Mouse (Mus musculus) liver, embryonic 15.5 days (tissue): ENCODE measurements around the gene Bod1. TPM values are rescaled to one million over a fixed set of nuclear protein-coding genes. Genes with fewer than 3 reads are reported as not detected.
A peak's percentile ranks its signal among the peaks of the same experiment; 100 is the strongest.

Experiments
- ATAC-seq: fragments of 200-750 bp; cut with Nextera tagmentation; 2 replicates; pipeline ENCODE4 v1.8.0; 2017; ENCODE audit warnings: moderate number of reproducible peaks, mild to moderate bottlenecking, moderate library complexity; ENCODE audit not compliant: insufficient read depth
- H3K27ac ChIP-seq: fragments of 300-500 bp; sonication (generic); replicated peaks from 2 replicates; pipeline ENCODE4 v1.5.1; 2015; ENCODE audit warnings: mild to moderate bottlenecking, inconsistent platforms
- H3K27me3 ChIP-seq: fragments of 300-500 bp; sonication (generic); 2 replicates; pipeline ENCODE4 v1.6.1; 2015; ENCODE audit warnings: mild to moderate bottlenecking, inconsistent platforms
- H3K36me3 ChIP-seq: fragments of 300-500 bp; sonication (generic); replicated peaks from 2 replicates; pipeline ENCODE4 v1.6.1; 2015; ENCODE audit warnings: moderate library complexity, mild to moderate bottlenecking, inconsistent platforms
- H3K4me1 ChIP-seq: fragments of 300-500 bp; sonication (generic); replicated peaks from 2 replicates; pipeline ENCODE4 v1.6.1; 2015; ENCODE audit warnings: inconsistent platforms
- H3K4me2 ChIP-seq: fragments of 300-500 bp; sonication (generic); 2 replicates; pipeline ENCODE4 v1.6.1; 2015; ENCODE audit warnings: moderate library complexity, mild to moderate bottlenecking, inconsistent platforms
- H3K4me3 ChIP-seq: fragments of 300-500 bp; sonication (generic); replicated peaks from 2 replicates; pipeline ENCODE4 v1.5.1; 2015; ENCODE audit warnings: mild to moderate bottlenecking, inconsistent platforms
- H3K9ac ChIP-seq: fragments of 300-500 bp; sonication (generic); 2 replicates; pipeline ENCODE4 v1.6.1; 2015; ENCODE audit warnings: moderate library complexity, mild to moderate bottlenecking, inconsistent platforms
- H3K9me3 ChIP-seq: fragments of 300-500 bp; sonication (generic); replicated peaks from 2 replicates; pipeline ENCODE4 v1.6.1; 2016; ENCODE audit warnings: inconsistent platforms
- WGBS: fragments of 180-500 bp; shearing (Covaris S2); methylation state at CpG from one replicate; pipeline ENCODE4 v1.1.7; 2015; ENCODE audit warnings: mixed read lengths; ENCODE audit not compliant: insufficient replicate concordance; 5-methylcytosine and 5-hydroxymethylcytosine counted together
- polyA plus RNA-seq: library from polyadenylated mRNA; unstranded; fragments of >200 nt; fragmentation: Nextera tagmentation; extraction: Ambion mirVana; gene quantifications from 2 replicates; pipeline ENCODE4 v1.2.1, GENCODE M21; 2015

The Bod1 gene
- polyA plus RNA-seq, 1 experiment from 2014 or later = 11.8 TPM

DNA sequence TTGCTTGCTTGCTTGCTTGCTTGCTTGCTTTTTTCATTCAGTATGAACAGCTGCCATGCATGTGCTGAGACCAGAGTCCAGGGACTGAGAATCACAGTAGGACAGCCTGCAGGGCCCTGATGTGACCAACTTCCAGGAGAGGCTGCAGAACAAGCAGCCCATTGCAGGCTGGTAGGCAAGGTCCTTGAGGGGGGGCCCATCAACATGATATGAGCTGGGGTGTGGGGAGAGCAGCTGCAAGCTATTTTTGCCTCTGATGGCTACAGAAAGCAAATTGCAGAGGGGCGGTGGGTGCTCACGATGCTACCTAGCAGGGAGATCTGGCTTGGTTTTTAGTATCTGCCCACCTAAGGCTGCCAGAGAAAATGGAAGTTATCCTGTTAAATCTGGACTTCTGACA is 21.6 kb upstream of the Bod1 start:
- Histone ChIP-seq H3K27ac (no peak overlapping the region), H3K4me2 (no peak overlapping the region), H3K27me3 (peaks cover 7% of the 10 kb centered on the region; the same call in 1 of the 2 replicates), H3K9me3 (0 out of 2 replicates have a peak, but pooled peaks cover 3% of the 10 kb centered on the region), H3K36me3 (no peaks in the 10 kb centered on the region), H3K4me1 (no peaks in the 10 kb centered on the region), H3K4me3 (no peak overlapping the region), H3K9ac (no peak overlapping the region)
- WGBS = 80% methylated on average over 2 of the region's 2 CpGs
- ATAC-seq = no peak

DNA sequence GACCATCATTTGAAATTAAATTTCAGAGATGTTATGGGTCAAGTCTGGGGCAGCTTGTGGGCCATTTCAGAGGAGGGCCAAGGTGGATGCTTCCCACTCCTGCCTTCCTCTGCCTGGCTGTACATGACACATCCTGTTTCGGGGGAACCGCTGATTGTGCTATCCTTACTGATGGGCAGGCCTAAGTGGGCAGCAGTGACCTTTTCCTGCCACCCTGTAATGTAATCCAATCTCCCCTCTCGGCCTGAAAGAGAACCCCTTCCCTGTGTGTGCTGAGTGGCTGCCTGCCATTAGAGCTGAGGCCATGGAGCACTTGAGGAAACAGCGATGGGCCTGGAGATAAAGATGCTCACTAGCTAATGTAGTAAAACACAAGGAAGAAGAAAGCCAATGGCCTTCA is 17.3 kb upstream of the Bod1 start:
- H3K4me3 ChIP-seq = no peak overlapping the region
- H3K9me3 ChIP-seq = 0 out of 2 replicates have a peak, but pooled peaks cover under 1% of the 10 kb centered on the region
- WGBS = 59% methylated on average over 4 of the region's 4 CpGs
- H3K4me2 ChIP-seq = no peak overlapping the region
- peaks cover 10% of the 10 kb centered on the region; the same call in 1 of the 2 replicates for H3K27me3 ChIP-seq
- no peak for ATAC-seq
- peaks cover 15% of the 10 kb centered on the region for H3K4me1 ChIP-seq
- H3K36me3 ChIP-seq = no peaks in the 10 kb centered on the region
- no peak overlapping the region for H3K27ac ChIP-seq
- H3K9ac ChIP-seq = no peak overlapping the region

DNA sequence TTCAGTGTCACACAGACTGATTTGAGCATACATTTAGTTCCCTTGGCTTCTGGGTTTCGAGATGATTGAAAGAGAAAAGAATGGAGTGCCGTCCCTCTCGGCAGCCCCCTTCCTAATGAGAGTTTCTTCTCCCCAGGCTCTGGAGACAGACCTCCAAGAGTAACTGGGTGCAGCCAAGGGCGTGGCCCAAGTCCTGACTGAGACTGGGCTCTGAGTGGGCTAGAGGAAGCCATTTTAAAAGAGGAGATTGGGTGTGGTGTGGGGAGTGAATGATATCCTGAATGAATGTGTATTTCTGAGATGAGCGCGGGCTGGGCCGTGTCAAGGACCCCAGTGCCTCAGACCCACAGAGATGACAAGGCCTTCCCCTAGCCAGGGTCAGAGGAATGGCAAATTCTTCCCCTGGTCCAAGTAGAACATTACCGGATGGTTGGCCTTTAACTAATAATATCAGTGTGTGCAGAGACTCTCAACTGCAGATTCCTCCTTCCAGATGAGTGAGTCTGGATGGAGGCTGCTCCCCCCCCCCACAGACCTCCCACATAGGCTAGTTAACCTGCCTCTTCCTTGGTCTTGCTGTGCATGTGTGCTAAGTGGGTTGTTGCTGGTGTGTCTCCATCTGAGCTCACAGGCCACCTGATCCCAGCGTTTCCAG is 13.4 kb upstream of the Bod1 start:
- Histone ChIP-seq H3K27ac (no peak overlapping the region), H3K36me3 (no peaks in the 10 kb centered on the region), H3K4me2 (peak overlapping the region; percentile 48), H3K4me3 (peak overlapping the region; percentile 29), H3K9ac (no peak overlapping the region), H3K4me1 (peaks cover 46% of the 10 kb centered on the region), H3K9me3 (no peaks in the 10 kb centered on the region), H3K27me3 (peaks cover 7% of the 10 kb centered on the region; the same call in 1 of the 2 replicates)
- no peak for ATAC-seq
- 67% methylated on average over 9 of the region's 9 CpGs for WGBS

DNA sequence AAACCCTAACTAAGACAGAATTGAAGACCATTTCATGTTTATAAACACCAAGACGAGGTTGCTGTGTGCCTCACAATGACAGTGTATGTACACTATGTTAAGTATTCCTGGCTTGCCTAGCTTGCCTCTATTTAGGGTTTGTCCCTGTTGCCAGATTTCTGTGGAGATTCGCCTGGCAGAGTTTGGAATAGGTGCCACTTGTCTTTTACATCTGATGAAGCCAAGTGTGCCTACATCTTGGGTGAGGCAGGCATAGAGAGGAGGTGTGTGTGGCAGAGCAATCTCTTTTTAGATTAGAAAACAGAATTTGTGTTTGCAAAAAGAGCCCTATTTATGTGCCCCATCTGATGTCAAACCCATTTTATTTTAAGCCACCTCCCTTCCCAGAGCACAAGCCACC is 12.4 kb upstream of the Bod1 start:
- Histone ChIP-seq H3K9ac (no peak overlapping the region), H3K27ac (peak overlapping the region; percentile 39), H3K27me3 (peaks cover 7% of the 10 kb centered on the region; the same call in 1 of the 2 replicates), H3K4me2 (peak overlapping the region; percentile 48), H3K36me3 (no peaks in the 10 kb centered on the region), H3K4me1 (peaks cover 46% of the 10 kb centered on the region), H3K4me3 (peak overlapping the region; percentile 29), H3K9me3 (no peaks in the 10 kb centered on the region)
- ATAC-seq = 0 out of 2 replicates have a peak, but pooled peaks have one; percentile 35
- 58% methylated on average over 2 of the region's 2 CpGs for WGBS

DNA sequence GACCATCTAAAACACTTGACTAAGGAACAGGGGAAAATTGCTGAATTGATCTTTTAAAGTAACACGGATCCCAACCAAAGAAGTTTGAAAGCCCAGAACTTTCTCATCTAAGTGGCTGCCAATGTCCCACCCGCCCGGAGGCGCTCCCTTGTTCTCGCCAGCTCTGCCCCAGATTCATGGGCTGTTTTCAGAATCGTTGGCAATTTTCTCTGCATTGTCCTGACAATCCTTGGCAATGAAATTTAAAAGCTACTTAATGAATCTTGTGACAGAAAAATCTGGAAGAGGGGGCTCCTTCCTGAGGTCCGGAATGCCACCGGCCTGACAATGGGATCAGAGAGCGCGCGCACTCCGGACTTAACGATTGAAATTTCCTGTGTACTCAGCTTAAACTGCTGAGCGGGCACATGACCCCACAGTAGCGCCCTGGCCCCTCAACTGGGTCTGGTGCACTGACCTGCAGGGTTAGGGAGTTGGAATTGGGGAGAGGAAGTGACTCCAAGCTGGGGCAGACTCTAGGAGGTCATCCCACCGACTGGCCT is 8.2 kb upstream of the Bod1 start:
- Histone ChIP-seq H3K4me3 (no peak overlapping the region), H3K36me3 (no peaks in the 10 kb centered on the region), H3K9ac (no peak overlapping the region), H3K4me2 (no peak overlapping the region), H3K27me3 (no peaks in the 10 kb centered on the region), H3K4me1 (peaks cover 60% of the 10 kb centered on the region), H3K27ac (no peak overlapping the region), H3K9me3 (no peaks in the 10 kb centered on the region)
- ATAC-seq = no peak
- WGBS = 72% methylated on average over 16 of the region's 16 CpGs

DNA sequence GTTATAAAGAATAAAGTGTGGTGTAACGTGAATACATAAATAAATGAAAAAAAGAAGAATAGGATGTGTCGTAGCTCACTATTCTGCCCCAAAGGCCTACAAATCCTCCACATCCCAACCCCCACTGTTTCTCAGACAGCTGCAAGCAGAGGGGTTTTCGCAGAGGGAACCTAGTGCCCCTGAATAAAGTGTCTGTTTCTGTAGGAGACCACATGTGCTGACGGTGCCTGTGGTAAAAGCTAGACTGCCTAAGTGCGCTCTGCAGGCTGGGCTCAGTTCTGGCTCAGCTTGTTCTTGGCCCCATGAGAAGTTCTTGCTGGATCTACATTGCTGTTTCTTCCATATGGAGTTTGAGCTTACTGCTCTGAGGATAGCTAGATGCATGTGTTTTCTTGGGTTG is 5.6 kb upstream of the Bod1 start:
- no peak overlapping the region for H3K4me2 ChIP-seq
- H3K4me1 ChIP-seq = peaks cover 40% of the 10 kb centered on the region
- no peak for ATAC-seq
- H3K9ac ChIP-seq = no peak overlapping the region
- no peak overlapping the region for H3K27ac ChIP-seq
- no peaks in the 10 kb centered on the region for H3K27me3 ChIP-seq
- H3K9me3 ChIP-seq = no peaks in the 10 kb centered on the region
- no peak overlapping the region for H3K4me3 ChIP-seq
- H3K36me3 ChIP-seq = no peaks in the 10 kb centered on the region
- WGBS = 70% methylated on average over 5 of the region's 5 CpGs

DNA sequence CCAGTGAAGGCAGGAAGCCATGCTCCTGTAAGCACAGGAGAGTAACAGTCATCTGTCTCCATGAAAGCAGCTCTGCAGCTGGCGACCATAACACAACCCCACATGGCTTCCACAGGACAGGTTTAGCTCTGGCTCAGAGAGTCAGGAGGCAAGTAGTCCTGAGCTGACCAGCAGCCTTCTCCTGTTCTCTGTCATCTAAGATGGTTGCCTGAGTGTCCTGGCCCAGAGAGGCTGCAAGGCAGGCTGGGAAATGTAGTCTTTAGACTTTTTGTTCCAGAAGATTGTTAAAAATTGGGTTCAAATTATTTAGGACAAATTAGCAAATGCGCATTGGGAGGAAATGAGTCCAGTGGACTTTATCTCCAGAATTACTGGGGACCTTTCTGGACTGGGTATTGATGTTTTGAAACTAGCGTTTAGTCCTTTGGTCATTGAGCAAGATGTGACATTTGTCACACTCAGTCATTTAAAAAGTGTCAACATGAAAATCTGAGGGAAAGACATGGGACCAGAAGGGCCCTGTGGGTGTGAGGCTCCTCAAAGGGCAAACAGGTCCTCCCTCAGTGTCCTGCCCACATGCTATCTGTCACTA is 5.1 kb upstream of the Bod1 start:
- Histone ChIP-seq H3K4me2 (no peak overlapping the region), H3K4me3 (no peak overlapping the region), H3K27me3 (no peaks in the 10 kb centered on the region), H3K9ac (no peak overlapping the region), H3K36me3 (no peaks in the 10 kb centered on the region), H3K9me3 (no peaks in the 10 kb centered on the region), H3K4me1 (peaks cover 38% of the 10 kb centered on the region), H3K27ac (no peak overlapping the region)
- WGBS = 69% methylated on average over 3 of the region's 3 CpGs
- no peak for ATAC-seq

DNA sequence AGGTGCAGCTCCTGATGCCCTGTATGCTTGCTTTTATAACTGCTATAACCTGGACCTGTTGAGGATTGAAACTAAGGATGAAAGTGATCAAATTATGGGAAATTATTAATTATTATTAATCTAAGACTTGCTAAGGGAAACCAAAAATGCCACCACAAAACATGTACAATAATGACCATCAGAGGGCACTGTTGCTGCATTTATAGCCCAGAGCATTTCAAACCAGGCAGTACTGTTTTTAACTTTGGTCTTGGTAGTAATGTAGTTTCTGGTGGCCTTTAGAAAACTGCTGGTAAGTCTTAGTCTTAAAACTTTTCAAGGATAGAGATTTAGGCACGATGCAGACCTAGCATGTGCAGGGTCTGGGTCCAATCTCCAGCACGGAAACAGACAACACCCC is 3.7 kb upstream of the Bod1 start:
- H3K9me3 ChIP-seq = no peaks in the 10 kb centered on the region
- no peaks in the 10 kb centered on the region for H3K27me3 ChIP-seq
- WGBS = 43% methylated on average over 2 of the region's 2 CpGs
- H3K36me3 ChIP-seq = no peaks in the 10 kb centered on the region
- no peak for ATAC-seq
- no peak overlapping the region for H3K27ac ChIP-seq
- no peak overlapping the region for H3K9ac ChIP-seq
- H3K4me3 ChIP-seq = no peak overlapping the region
- H3K4me1 ChIP-seq = peaks cover 34% of the 10 kb centered on the region
- H3K4me2 ChIP-seq = no peak overlapping the region

DNA sequence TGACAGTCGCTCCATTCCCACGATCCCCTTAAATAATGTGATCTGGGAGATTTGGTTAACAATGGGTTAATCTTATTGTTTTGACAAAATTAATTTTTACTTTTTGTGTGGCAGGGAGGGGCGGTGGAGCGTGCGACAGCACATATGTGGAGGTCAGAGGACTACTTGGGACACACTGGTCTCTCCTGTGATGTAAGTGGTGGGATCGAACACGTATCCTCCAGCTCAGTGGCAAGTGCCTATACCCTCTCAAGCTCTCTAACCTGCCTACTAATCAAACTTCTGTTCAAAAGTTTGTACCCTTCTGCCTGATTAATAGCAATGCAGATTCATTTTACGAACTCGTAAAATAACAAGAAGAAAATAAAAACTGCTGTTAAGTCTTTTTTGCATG is 482 bp upstream of the Bod1 start:
- H3K27ac ChIP-seq = no peak overlapping the region
- H3K4me3 ChIP-seq = peak overlapping the region; percentile 77
- no peaks in the 10 kb centered on the region for H3K9me3 ChIP-seq
- H3K4me1 ChIP-seq = peaks cover 31% of the 10 kb centered on the region
- WGBS = 14% methylated on average over 9 of the region's 9 CpGs
- H3K4me2 ChIP-seq = peak overlapping the region; percentile 73
- H3K9ac ChIP-seq = peak overlapping the region; percentile 79
- no peaks in the 10 kb centered on the region for H3K27me3 ChIP-seq
- no peak for ATAC-seq
- peaks cover 15% of the 10 kb centered on the region for H3K36me3 ChIP-seq

DNA sequence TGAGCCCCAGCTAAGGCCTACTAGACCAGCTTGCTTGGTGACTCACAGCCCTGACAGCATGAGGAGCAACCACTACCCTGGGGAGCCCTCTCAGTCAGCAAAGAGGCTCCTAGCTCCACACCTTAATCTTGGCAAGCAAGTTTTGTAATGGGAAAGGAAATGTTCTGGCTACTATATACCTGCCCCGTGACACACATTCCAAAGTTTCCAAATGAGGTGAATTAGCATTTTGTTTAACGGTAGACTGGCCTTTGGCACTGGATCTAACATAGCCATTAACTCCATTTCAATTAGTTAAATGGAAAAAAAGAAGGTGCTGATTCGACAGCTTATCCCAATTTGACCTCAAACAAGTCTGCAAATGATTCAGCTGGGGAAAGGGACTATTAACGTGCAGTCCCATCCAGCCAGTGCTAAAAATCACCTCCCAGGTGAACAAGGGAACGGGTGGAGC is 1.2 kb downstream of the Bod1 start:
- Histone ChIP-seq H3K27ac (no peak overlapping the region), H3K9me3 (no peaks in the 10 kb centered on the region), H3K27me3 (no peaks in the 10 kb centered on the region), H3K4me3 (no peak overlapping the region), H3K4me2 (0 out of 2 replicates have a peak overlapping the region, but pooled peaks have one; percentile 2), H3K4me1 (peaks cover 21% of the 10 kb centered on the region), H3K36me3 (peaks cover 30% of the 10 kb centered on the region), H3K9ac (no peak overlapping the region)
- no peak for ATAC-seq
- WGBS = 73% methylated on average over 5 of the region's 5 CpGs

DNA sequence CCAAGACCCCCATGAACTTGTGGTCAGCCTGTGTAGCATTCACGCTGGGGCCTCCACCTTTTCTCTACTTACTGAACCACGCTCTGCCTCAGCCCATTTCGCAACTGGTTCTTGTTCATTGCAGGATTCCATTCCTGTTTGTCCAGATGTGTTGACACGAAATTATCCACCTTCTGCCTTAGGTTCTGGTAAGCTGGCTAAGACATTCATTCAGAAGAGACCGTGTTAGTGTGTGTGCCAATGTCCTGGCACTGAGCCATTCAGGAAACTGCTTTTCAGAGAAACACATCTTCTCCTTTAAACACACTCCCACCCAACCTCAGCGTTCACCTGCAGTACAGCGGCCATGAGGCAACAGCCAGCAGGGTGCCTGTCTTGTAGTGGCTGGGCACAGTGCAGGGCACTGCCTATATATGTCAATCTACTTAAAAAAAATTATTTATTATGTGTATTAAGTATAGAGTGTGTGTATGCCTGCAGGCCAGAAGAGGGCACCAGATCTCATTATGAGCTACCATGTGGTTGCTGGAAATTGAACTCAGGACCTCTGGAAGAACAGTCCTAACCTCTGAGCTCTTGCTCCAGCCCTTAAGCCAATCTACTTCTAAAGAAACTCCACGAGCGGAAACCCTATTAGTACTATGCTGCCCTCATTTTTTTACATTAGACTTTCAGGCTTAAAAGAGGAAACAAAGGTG is 2.4 kb downstream of the Bod1 start:
- H3K4me2 ChIP-seq = no peak overlapping the region
- WGBS = 82% methylated on average over 9 of the region's 9 CpGs
- peaks cover 17% of the 10 kb centered on the region for H3K4me1 ChIP-seq
- H3K27me3 ChIP-seq = no peaks in the 10 kb centered on the region
- no peak for ATAC-seq
- no peak overlapping the region for H3K27ac ChIP-seq
- H3K9ac ChIP-seq = no peak overlapping the region
- no peak overlapping the region for H3K4me3 ChIP-seq
- H3K9me3 ChIP-seq = no peaks in the 10 kb centered on the region
- peaks cover 41% of the 10 kb centered on the region for H3K36me3 ChIP-seq
